31 mouse cellular contexts compared by ENCODE assay signal in genomic region chr3:117875450-117875849, GRCm38 (mm10). TPM values are rescaled to one million over a fixed set of nuclear protein-coding genes. Genes with fewer than 3 reads are reported as not detected.
DNase-seq lines count a peak whose midpoint lies in the region; ATAC-seq and TF ChIP-seq lines count a peak whose summit lies in the region.
"Had no signal": no experiment of that assay in that cellular context is flagged by ENCODE, and none has a peak within 500 bp of the region (broad histone marks: within the 10 kb centered on the region; RNA-seq: fewer than 3 reads in every experiment).

No protein-coding gene starts in this region.

- H3K4me2 ChIP-seq in midbrain, embryonic 11.5 days, result no peak overlapping the region
- H3K4me2 ChIP-seq: embryonic facial prominence, embryonic 13.5 days; forebrain, embryonic 12.5 days; heart, embryonic 12.5 days; heart, embryonic 15.5 days; hindbrain, embryonic 13.5 days; intestine, embryonic 15.5 days had no signal

- POLR2A ChIA-PET in Patski (lab: Charles Lee), result no interaction called here

- H3K4me3 ChIP-seq in midbrain, embryonic 11.5 days (ENCODE audit: low read depth, low read length), result no peak overlapping the region
- no peak overlapping the region for H3K4me3 ChIP-seq in midbrain, embryonic 10.5 days
- H3K4me3 ChIP-seq: embryonic facial prominence, embryonic 10.5 days; embryonic facial prominence, embryonic 13.5 days; erythroblast, embryonic 14.5 days; forebrain, embryonic 12.5 days; gastrocnemius, adult 2 months; heart, embryonic 12.5 days; heart, embryonic 15.5 days; hindbrain, embryonic 10.5 days; hindbrain, embryonic 13.5 days; intestine, embryonic 15.5 days had no signal

- CTCF ChIA-PET in Patski (lab: Charles Lee), result no interaction called here

- H3K9ac ChIP-seq in midbrain, embryonic 11.5 days (ENCODE audit: low read length), result no peak overlapping the region
- H3K9ac ChIP-seq: embryonic facial prominence, embryonic 13.5 days; forebrain, embryonic 12.5 days; heart, embryonic 12.5 days; heart, embryonic 15.5 days; hindbrain, embryonic 13.5 days; intestine, embryonic 15.5 days had no signal

- peak; percentile 10 for DNase-seq in adrenal gland, adult 2 months
- DNase-seq in adrenal gland, postnatal 25 days, result no peak
- peak; percentile 26 for DNase-seq in midbrain, embryonic 11.5 days (ENCODE audit: low spot score, missing footprints)
- DNase-seq in midbrain, embryonic 10.5 days (ENCODE audit: low spot score), result no peak
- no peak for DNase-seq in Patski (ENCODE audit: low read depth, low spot score)
- no peak for DNase-seq in kidney, postnatal 36 days
- DNase-seq in retina, postnatal 1 day, result no peak
- no peak for DNase-seq in cerebellum, adult 9-11 months
- DNase-seq: adrenal gland, postnatal 36 days; cerebellum, adult 18-20 months; cerebellum, adult 9-10 months; cerebellum, postnatal 25 days; gastrocnemius, adult 2 months; gastrocnemius, postnatal 14 days; heart, adult 18-20 months; heart, postnatal 10 days; heart, postnatal 36 days; kidney, adult 11 months had no signal

- in situ Hi-C loops in Patski (cut with MboI; ENCODE audit: low pct_unique_long_range_greater_than_20kb), result no loop called here

- no peaks in the 10 kb centered on the region for H3K4me1 ChIP-seq in midbrain, embryonic 11.5 days (ENCODE audit: control insufficient read depth, insufficient read depth, low read length)
- no peaks in the 10 kb centered on the region for H3K4me1 ChIP-seq in midbrain, embryonic 10.5 days
- H3K4me1 ChIP-seq: embryonic facial prominence, embryonic 10.5 days; embryonic facial prominence, embryonic 13.5 days; forebrain, embryonic 12.5 days; heart, embryonic 12.5 days; heart, embryonic 15.5 days; hindbrain, embryonic 10.5 days; hindbrain, embryonic 13.5 days; intestine, embryonic 15.5 days had no signal

- H3K27me3 ChIP-seq in midbrain, embryonic 11.5 days (ENCODE audit: control insufficient read depth, insufficient read depth, low read length), result no peaks in the 10 kb centered on the region
- no peaks in the 10 kb centered on the region for H3K27me3 ChIP-seq in midbrain, embryonic 10.5 days (ENCODE audit: low read depth, poor library complexity, severe bottlenecking)
- no peaks in the 10 kb centered on the region for H3K27me3 ChIP-seq in Patski
- H3K27me3 ChIP-seq: embryonic facial prominence, embryonic 13.5 days; forebrain, embryonic 12.5 days; heart, embryonic 12.5 days; heart, embryonic 15.5 days; hindbrain, embryonic 13.5 days; intestine, embryonic 15.5 days had no signal

- no peak for ATAC-seq in midbrain, embryonic 11.5 days (ENCODE audit: low FRiP score)
- peak; percentile 72 for ATAC-seq in Patski
- ATAC-seq: CD4-positive, CD25-positive, alpha-beta regulatory T cell, adult 4 months; forebrain, embryonic 16.5 days; hindbrain, embryonic 16.5 days; intestine, embryonic 15.5 days had no signal

- WGBS in midbrain, embryonic 11.5 days, result 86% methylated on average over 3 of the region's 3 CpGs
- 80% methylated on average over 3 of the region's 3 CpGs for WGBS in midbrain, embryonic 10.5 days

- no peak for TF ChIP-seq CTCF in Patski (IDR thresholded peaks at IDR 0.05)

- no peak overlapping the region for H3K27ac ChIP-seq in midbrain, embryonic 11.5 days (ENCODE audit: low read depth, low read length)
- H3K27ac ChIP-seq in midbrain, embryonic 10.5 days (replicated peaks), result no peak overlapping the region
- H3K27ac ChIP-seq: embryonic facial prominence, embryonic 10.5 days; embryonic facial prominence, embryonic 13.5 days; forebrain, embryonic 12.5 days; gastrocnemius, adult 2 months; heart, embryonic 15.5 days; hindbrain, embryonic 10.5 days; hindbrain, embryonic 13.5 days; intestine, embryonic 15.5 days had no signal

- H3K36me3 ChIP-seq in midbrain, embryonic 11.5 days (ENCODE audit: control insufficient read depth, insufficient read depth, low read length), result no peaks in the 10 kb centered on the region
- H3K36me3 ChIP-seq in midbrain, embryonic 10.5 days, result no peaks in the 10 kb centered on the region
- H3K36me3 ChIP-seq: embryonic facial prominence, embryonic 10.5 days; embryonic facial prominence, embryonic 13.5 days; forebrain, embryonic 12.5 days; heart, embryonic 12.5 days; heart, embryonic 15.5 days; hindbrain, embryonic 10.5 days; hindbrain, embryonic 13.5 days; intestine, embryonic 15.5 days had no signal

- H3K9me3 ChIP-seq in midbrain, embryonic 11.5 days (ENCODE audit: control insufficient read depth, low read length), result no peaks in the 10 kb centered on the region
- no peaks in the 10 kb centered on the region for H3K9me3 ChIP-seq in midbrain, embryonic 10.5 days (replicated peaks)
- H3K9me3 ChIP-seq: embryonic facial prominence, embryonic 10.5 days; embryonic facial prominence, embryonic 13.5 days; forebrain, embryonic 12.5 days; heart, embryonic 12.5 days; heart, embryonic 15.5 days; hindbrain, embryonic 10.5 days; hindbrain, embryonic 13.5 days; intestine, embryonic 15.5 days had no signal

RNA-seq across cellular contexts. Expression of gene Snx7, which starts 6.7 kb away (rescaled TPM):
- 10 to 100 TPM; 37.7 to 54.0 TPM for total RNA-seq in adrenal gland, adult 2 months (2021)
- 14.4 and 15.8 TPM in 2 replicates for polyA plus RNA-seq in adrenal gland, adult 2 months (2012; rRNA removed)
- 63.5 and 66.0 TPM in 2 replicates for total RNA-seq in adrenal gland, postnatal 25 days (2021)
- polyA plus RNA-seq in midbrain, embryonic 11.5 days (2014; fragmentation: Nextera tagmentation; extraction: Ambion mirVana), result 15.4 and 18.1 TPM in 2 replicates
- polyA plus RNA-seq in midbrain, embryonic 10.5 days (2016; fragmentation: Nextera tagmentation; extraction: Ambion mirVana), result 11.4 and 13.2 TPM in 2 replicates
- 58.4 TPM for polyA plus RNA-seq in Patski (2021)
- total RNA-seq: MEL had no signal

Comparison
In these comparisons a context has a peak if more than half of its experiments do, and no peak if none do; other contexts are left out.
1. DNase-seq: peak in adrenal gland, adult 2 months (single experiment) and midbrain, embryonic 11.5 days (single experiment); none in adrenal gland, postnatal 25 days (single experiment), midbrain, embryonic 10.5 days (single experiment), Patski (single experiment), kidney, postnatal 36 days (0 of 2), retina, postnatal 1 day (single experiment) and cerebellum, adult 9-11 months (single experiment).